Mouse (Mus musculus) forebrain, embryonic 13.5 days (tissue): ENCODE results near the gene Anapc11. TPM values are rescaled to one million over a fixed set of nuclear protein-coding genes. Genes with fewer than 3 reads are reported as not detected.

Source experiments
- ATAC-seq: fragments of 200-750 bp; cut with Nextera tagmentation; 2 replicates; pipeline ENCODE4 v1.8.0; 2017
- H3K27ac ChIP-seq: fragments of 300-500 bp; sonication (generic); 2 replicates; pipeline ENCODE4 v1.5.1; 2015; ENCODE audit warnings: inconsistent platforms, mild to moderate bottlenecking, moderate library complexity
- H3K27me3 ChIP-seq: fragments of 300-500 bp; sonication (generic); 2 replicates; pipeline ENCODE4 v1.6.1; 2015; ENCODE audit warnings: mild to moderate bottlenecking, inconsistent platforms
- H3K36me3 ChIP-seq: fragments of 300-500 bp; sonication (generic); 2 replicates; pipeline ENCODE4 v1.6.1; 2015; ENCODE audit warnings: mild to moderate bottlenecking, inconsistent platforms; ENCODE audit not compliant: poor library complexity, severe bottlenecking
- H3K4me1 ChIP-seq: fragments of 300-500 bp; sonication (generic); 2 replicates; pipeline ENCODE4 v1.6.1; 2015; ENCODE audit warnings: inconsistent platforms
- H3K4me2 ChIP-seq: fragments of 300-500 bp; sonication (generic); 2 replicates; pipeline ENCODE4 v1.6.1; 2015; ENCODE audit warnings: inconsistent platforms, mild to moderate bottlenecking, moderate library complexity
- H3K4me3 ChIP-seq: fragments of 300-500 bp; sonication (generic); 2 replicates; pipeline ENCODE4 v1.5.1; 2015; ENCODE audit warnings: mild to moderate bottlenecking, inconsistent platforms
- H3K9ac ChIP-seq: fragments of 300-500 bp; sonication (generic); 2 replicates; pipeline ENCODE4 v1.6.1; 2015; ENCODE audit warnings: mild to moderate bottlenecking, inconsistent platforms
- H3K9me3 ChIP-seq: fragments of 300-500 bp; sonication (generic); replicated peaks from 2 replicates; pipeline ENCODE4 v1.6.1; 2016; ENCODE audit warnings: inconsistent platforms
- WGBS: fragments of 180-500 bp; shearing (Covaris S2); methylation state at CpG from one replicate; pipeline ENCODE4 v1.1.7; 2015; 5-methylcytosine and 5-hydroxymethylcytosine counted together
- polyA plus RNA-seq: library from polyadenylated mRNA; unstranded; fragments of >200 nt; fragmentation: Nextera tagmentation; extraction: Ambion mirVana; gene quantifications from 2 replicates; pipeline ENCODE4 v1.2.1, GENCODE M21; 2015

Gene Anapc11
- polyA plus RNA-seq, 1 experiment from 2014 or later: 211 TPM

DNA sequence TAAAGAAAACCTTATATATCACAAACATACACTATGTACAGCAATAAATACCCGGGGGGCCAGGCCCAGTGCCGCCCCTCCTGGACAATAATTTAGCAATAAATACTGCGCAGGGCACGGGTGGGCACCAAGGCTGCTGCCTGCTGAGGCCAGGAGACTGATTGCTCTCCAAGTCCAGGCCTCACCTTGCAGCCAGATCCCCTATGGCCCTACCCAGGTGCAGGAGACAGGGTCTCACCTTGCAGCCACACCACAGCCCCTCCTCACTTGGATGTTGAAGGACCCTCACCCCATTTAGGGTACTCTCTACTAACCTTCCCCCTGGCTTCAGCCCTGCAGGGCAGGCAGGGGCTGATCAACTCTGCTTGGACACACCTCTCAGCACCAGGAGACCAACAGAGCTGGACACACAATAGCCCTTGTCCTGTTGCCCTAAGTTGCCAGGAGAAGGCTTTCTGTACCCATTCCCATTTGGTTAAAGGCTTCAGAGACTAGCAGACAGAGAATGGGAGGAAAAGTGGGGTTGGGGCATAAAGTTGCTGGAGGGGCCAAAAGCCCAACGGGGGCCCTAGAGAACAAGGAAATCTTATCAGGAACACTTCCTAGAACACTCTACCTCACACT, 27.0 kb downstream of the Anapc11 start, which contains the start of gene Sirt7:
TSS of gene Sirt7 (minus strand) at position 89 of the 624 bp plus-strand sequence.
- H3K36me3 ChIP-seq: peaks cover 59% of the 10 kb centered on the region
- 21% methylated on average over 5 of the region's 5 CpGs for WGBS
- peak within 1 kb of the TSS; percentile 98 for H3K4me2 ChIP-seq

DNA sequence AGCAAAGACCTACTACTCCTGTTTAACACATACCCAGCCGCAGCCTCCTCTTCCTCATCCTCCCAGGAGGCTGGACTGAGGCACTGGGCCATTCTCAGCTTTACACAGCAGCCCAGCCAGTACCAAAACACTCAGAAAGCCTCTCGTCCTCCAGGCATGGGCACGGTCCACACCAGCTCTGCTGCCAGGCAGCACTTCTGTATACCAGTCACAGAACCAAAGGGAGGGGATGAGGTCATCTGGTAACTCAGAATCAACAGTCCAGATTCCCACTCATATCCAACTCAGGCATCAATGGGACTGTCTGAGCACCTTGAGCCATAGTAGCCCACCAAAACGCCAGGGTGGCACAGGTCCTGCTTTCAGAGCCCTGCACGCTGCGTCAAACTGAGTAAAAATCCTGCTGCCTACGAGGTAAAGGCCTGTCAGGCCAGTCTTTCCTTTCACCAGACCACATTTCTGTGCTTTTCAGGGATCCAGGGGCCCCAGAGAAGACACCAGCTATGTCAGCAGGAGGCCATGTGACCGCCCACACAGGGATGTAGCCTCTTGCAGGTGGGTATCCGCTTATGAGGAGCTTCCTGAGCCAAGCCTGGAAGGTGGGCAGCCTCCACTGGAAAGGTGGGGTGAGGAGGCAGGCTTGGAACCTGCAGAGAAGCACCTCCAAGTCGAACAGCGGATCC, 28.7 kb downstream of the Anapc11 start:
- Histone ChIP-seq H3K4me1 (peaks cover 48% of the 10 kb centered on the region), H3K27me3 (no peaks in the 10 kb centered on the region), H3K4me2 (no peak overlapping the region), H3K9ac (no peak overlapping the region), H3K27ac (no peak overlapping the region), H3K4me3 (no peak overlapping the region), H3K9me3 (no peaks in the 10 kb centered on the region), H3K36me3 (peaks cover 42% of the 10 kb centered on the region)
- 93% methylated on average over 11 of the region's 11 CpGs for WGBS
- ATAC-seq: no peak

More for the DNA sequence above, 27.0 kb downstream of the Anapc11 start, which contains the start of gene Sirt7:
- ATAC-seq: peak; percentile 65
- H3K27ac ChIP-seq: peak within 1 kb of the TSS; percentile 88
- H3K9me3 ChIP-seq: no peaks in the 10 kb centered on the region
- H3K9ac ChIP-seq: peak within 1 kb of the TSS; percentile 84
- no peaks in the 10 kb centered on the region for H3K27me3 ChIP-seq
- peaks cover 31% of the 10 kb centered on the region for H3K4me1 ChIP-seq
- peak within 1 kb of the TSS; percentile 96 for H3K4me3 ChIP-seq

DNA sequence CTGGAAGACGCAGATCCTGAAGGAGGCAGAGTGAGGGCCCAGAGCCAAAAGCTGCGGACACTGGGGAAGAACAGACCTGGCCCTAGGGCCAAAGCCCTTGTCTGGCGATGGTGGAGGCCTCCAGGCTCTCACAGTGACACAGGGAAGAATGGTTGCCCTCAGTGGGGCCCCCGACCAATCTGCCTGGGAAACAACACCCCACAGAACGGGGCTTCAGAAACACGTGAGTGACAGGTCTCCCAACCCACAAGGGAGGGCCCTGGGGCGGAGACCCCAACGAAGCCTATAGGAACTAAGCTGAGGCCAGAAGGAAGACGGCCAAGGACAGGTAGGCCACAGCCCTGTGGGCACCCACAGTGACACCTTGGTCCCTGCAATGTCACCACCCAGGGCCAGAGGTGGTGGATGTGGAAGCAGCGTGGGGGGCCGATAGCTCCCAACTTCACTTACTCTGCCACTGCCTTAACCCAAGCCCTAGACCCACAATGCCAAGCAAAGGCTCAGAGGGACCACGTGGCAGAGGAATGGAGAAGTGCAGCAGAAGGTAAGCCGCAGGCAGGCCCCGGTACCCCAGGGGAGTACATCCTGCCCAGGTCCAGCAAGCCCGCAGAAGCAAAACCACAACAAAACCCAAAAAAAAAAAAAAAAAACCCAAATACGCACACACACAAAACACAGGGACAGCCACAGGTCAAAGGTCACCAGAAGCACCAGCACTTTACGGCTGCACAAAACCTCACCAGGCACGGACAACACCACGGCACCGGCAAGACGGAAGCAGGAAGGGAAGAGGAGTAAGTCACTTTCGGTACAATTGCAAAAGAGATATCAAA, 29.5 kb downstream of the Anapc11 start:
- Histone ChIP-seq H3K27me3 (no peaks in the 10 kb centered on the region), H3K36me3 (peaks cover 36% of the 10 kb centered on the region), H3K4me3 (no peak overlapping the region), H3K27ac (no peak overlapping the region), H3K4me2 (no peak overlapping the region), H3K4me1 (peaks cover 54% of the 10 kb centered on the region), H3K9ac (no peak overlapping the region), H3K9me3 (no peaks in the 10 kb centered on the region)
- 83% methylated on average over 22 of the region's 22 CpGs for WGBS
- ATAC-seq: no peak

GRCm38 (mm10) chr11:120628601-120629340, 30.6 kb downstream of the Anapc11 start:
- Histone ChIP-seq H3K4me1 (peaks cover 48% of the 10 kb centered on the region), H3K36me3 (peaks cover 27% of the 10 kb centered on the region), H3K27me3 (no peaks in the 10 kb centered on the region), H3K9me3 (no peaks in the 10 kb centered on the region), H3K27ac (no peak overlapping the region), H3K9ac (no peak overlapping the region), H3K4me3 (no peak overlapping the region), H3K4me2 (no peak overlapping the region)
- ATAC-seq: no peak
- WGBS: 92% methylated on average over 23 of the region's 23 CpGs

- no peak overlapping the region for H3K9ac ChIP-seq
- peaks cover 27% of the 10 kb centered on the region for H3K36me3 ChIP-seq
- H3K27me3 ChIP-seq: no peaks in the 10 kb centered on the region
- H3K27ac ChIP-seq: no peak overlapping the region
- no peak for ATAC-seq
- H3K4me3 ChIP-seq: no peak overlapping the region
- peaks cover 42% of the 10 kb centered on the region for H3K4me1 ChIP-seq
- 72% methylated on average over 23 of the region's 23 CpGs for WGBS
- no peaks in the 10 kb centered on the region for H3K9me3 ChIP-seq
- H3K4me2 ChIP-seq: peak overlapping the region; percentile 1; the same call in 1 of the 2 replicates
Observed at GRCm38 (mm10) chr11:120629341-120629730, 31.1 kb downstream of the Anapc11 start.

GRCm38 (mm10) chr11:120629911-120630310, 31.7 kb downstream of the Anapc11 start:
- no peak overlapping the region for H3K4me3 ChIP-seq
- peak overlapping the region; percentile 1; the same call in 1 of the 2 replicates for H3K4me2 ChIP-seq
- no peaks in the 10 kb centered on the region for H3K27me3 ChIP-seq
- peaks cover 27% of the 10 kb centered on the region for H3K36me3 ChIP-seq
- H3K9ac ChIP-seq: 0 out of 2 replicates have a peak overlapping the region, but pooled peaks have one; percentile 2
- WGBS: 32% methylated on average over 7 of the region's 7 CpGs
- H3K4me1 ChIP-seq: peaks cover 42% of the 10 kb centered on the region
- no peak overlapping the region for H3K27ac ChIP-seq
- ATAC-seq: no peak
- H3K9me3 ChIP-seq: no peaks in the 10 kb centered on the region

- Histone ChIP-seq H3K4me1 (peaks cover 37% of the 10 kb centered on the region), H3K4me2 (peak overlapping the region; percentile 12), H3K9me3 (no peaks in the 10 kb centered on the region), H3K36me3 (peaks cover 27% of the 10 kb centered on the region), H3K27me3 (no peaks in the 10 kb centered on the region), H3K4me3 (no peak overlapping the region), H3K27ac (no peak overlapping the region), H3K9ac (peak overlapping the region; percentile 53; the same call in 1 of the 2 replicates)
- no peak for ATAC-seq
- WGBS: 36% methylated on average over 5 of the region's 5 CpGs
Observed at GRCm38 (mm10) chr11:120630401-120630871, 32.2 kb downstream of the Anapc11 start.

GRCm38 (mm10) chr11:120630881-120631725, 32.9 kb downstream of the Anapc11 start:
- Histone ChIP-seq H3K27me3 (no peaks in the 10 kb centered on the region), H3K9me3 (no peaks in the 10 kb centered on the region), H3K9ac (peak overlapping the region; percentile 53), H3K27ac (no peak overlapping the region), H3K4me3 (no peak overlapping the region), H3K4me2 (peak overlapping the region; percentile 90), H3K4me1 (peaks cover 32% of the 10 kb centered on the region), H3K36me3 (peaks cover 27% of the 10 kb centered on the region)
- WGBS: 36% methylated on average over 7 of the region's 7 CpGs
- ATAC-seq: no peak

DNA sequence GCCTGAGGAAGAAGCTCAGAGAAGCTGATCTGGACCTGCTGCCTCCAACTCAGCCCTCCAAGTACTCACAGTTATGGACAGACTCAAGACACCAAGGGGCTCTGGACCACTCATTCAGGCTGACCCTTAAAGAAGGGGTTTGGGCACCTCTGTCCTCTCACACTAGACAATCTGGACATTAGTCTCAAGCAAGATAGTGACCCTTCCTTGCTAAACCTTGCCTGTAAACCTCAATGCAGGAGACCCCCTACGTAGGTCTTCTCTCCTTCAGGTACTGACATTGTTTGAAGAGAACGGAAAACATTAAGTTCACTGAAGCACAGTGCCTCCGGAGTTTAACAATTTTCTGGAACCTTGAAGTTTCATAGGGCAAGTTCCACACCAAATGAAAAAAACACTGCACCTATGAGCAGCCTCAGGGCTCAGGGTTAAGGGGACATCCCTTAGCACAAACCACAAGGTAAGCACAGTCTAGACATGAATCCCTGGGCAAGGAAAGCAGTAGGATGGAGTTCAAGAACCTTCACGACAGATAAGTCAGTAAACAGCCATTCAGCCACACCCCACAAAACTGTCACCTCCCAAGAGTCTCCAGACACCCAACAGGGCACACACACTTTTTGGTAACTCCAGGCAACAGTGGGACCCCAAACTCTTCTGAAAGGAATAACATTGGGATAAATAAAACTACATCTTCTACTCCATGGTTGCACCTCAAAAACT, 33.7 kb downstream of the Anapc11 start:
- H3K9me3 ChIP-seq: no peaks in the 10 kb centered on the region
- peak overlapping the region; percentile 98 for H3K4me3 ChIP-seq
- peaks cover 32% of the 10 kb centered on the region for H3K4me1 ChIP-seq
- H3K27me3 ChIP-seq: no peaks in the 10 kb centered on the region
- H3K4me2 ChIP-seq: peak overlapping the region; percentile 90
- H3K9ac ChIP-seq: peak overlapping the region; percentile 94
- 62% methylated on average over 4 of the region's 4 CpGs for WGBS
- H3K36me3 ChIP-seq: peaks cover 24% of the 10 kb centered on the region
- no peak overlapping the region for H3K27ac ChIP-seq
- ATAC-seq: no peak
